16 mouse cellular contexts compared by ENCODE assay signal in genomic region chr11:117535491-117536304, GRCm38 (mm10). TPM values are rescaled to one million over a fixed set of nuclear protein-coding genes. Genes with fewer than 3 reads are reported as not detected.
DNase-seq lines count a peak whose midpoint lies in the region; ATAC-seq and TF ChIP-seq lines count a peak whose summit lies in the region.
"Had no signal": no experiment of that assay in that cellular context is flagged by ENCODE, and none has a peak within 500 bp of the region (broad histone marks: within the 10 kb centered on the region; RNA-seq: fewer than 3 reads in every experiment).

No protein-coding gene starts in this region.

- peak; percentile 42 for DNase-seq in gastrocnemius, postnatal 25 days
- DNase-seq in gastrocnemius, postnatal 14 days, result no peak
- DNase-seq in lung, embryonic 14.5 days, result peak; percentile 34
- no peak for DNase-seq in lung, adult 18-20 months
- DNase-seq in embryonic facial prominence, embryonic 10.5 days (ENCODE audit: low spot score), result no peak
- DNase-seq: thymus, adult 18-20 months had no signal

- H3ac ChIP-seq in C2C12 (ENCODE audit: control insufficient read depth, insufficient read length, low read depth), result no peak overlapping the region

- TF ChIP-seq CTCF in lung, embryonic 14.5 days (IDR thresholded peaks at IDR 0.05; ENCODE audit: low read depth), result no peak
- TF ChIP-seq CTCF in C2C12 (IDR thresholded peaks at IDR 0.05; ENCODE audit: control insufficient read depth, insufficient read depth, insufficient read length), result no peak

- no peak overlapping the region for H3K4me3 ChIP-seq in lung, embryonic 14.5 days (ENCODE audit: low read depth, low read length)
- no peak overlapping the region for H3K4me3 ChIP-seq in C2C12 (ENCODE audit: insufficient read depth, poor library complexity, severe bottlenecking)
- no peak overlapping the region for H3K4me3 ChIP-seq in embryonic facial prominence, embryonic 10.5 days
- H3K4me3 ChIP-seq in liver, embryonic 12.5 days, result no peak overlapping the region
- H3K4me3 ChIP-seq: left cerebral cortex, adult 2 months; limb, embryonic 10.5 days had no signal

- no peaks in the 10 kb centered on the region for H3K79me2 ChIP-seq in C2C12 (ENCODE audit: control insufficient read depth, insufficient read depth)

- H3K27me3 ChIP-seq in lung, embryonic 14.5 days (ENCODE audit: insufficient read depth, low read length), result no peaks in the 10 kb centered on the region
- no peaks in the 10 kb centered on the region for H3K27me3 ChIP-seq in C2C12 (ENCODE audit: control insufficient read depth, insufficient read depth, insufficient read length)
- peaks cover 18% of the 10 kb centered on the region for H3K27me3 ChIP-seq in embryonic facial prominence, embryonic 10.5 days (replicated peaks; ENCODE audit: low read depth, poor library complexity, severe bottlenecking)
- peaks cover 6% of the 10 kb centered on the region; the same call in 1 of the 2 replicates for H3K27me3 ChIP-seq in liver, embryonic 12.5 days (replicated peaks)

- H3K4me1 ChIP-seq in lung, embryonic 14.5 days (ENCODE audit: insufficient read depth), result peaks cover 3% of the 10 kb centered on the region; the same call in 1 of the 2 replicates
- peaks cover 49% of the 10 kb centered on the region for H3K4me1 ChIP-seq in embryonic facial prominence, embryonic 10.5 days
- H3K4me1 ChIP-seq in liver, embryonic 12.5 days, result no peaks in the 10 kb centered on the region; the same call in 1 of the 2 replicates

- H3K79me3 ChIP-seq in C2C12 (ENCODE audit: low read depth), result no peaks in the 10 kb centered on the region

- WGBS in lung, embryonic 14.5 days, result 19% methylated on average over 9 of the region's 9 CpGs
- WGBS in embryonic facial prominence, embryonic 10.5 days, result 71% methylated on average over 9 of the region's 9 CpGs
- WGBS in liver, embryonic 12.5 days (ENCODE audit: insufficient replicate concordance), result 51% methylated on average over 9 of the region's 9 CpGs

- H3K9me3 ChIP-seq in lung, embryonic 14.5 days (ENCODE audit: low read depth, low read length), result no peaks in the 10 kb centered on the region
- H3K9me3 ChIP-seq in embryonic facial prominence, embryonic 10.5 days, result no peaks in the 10 kb centered on the region
- no peaks in the 10 kb centered on the region for H3K9me3 ChIP-seq in liver, embryonic 12.5 days (replicated peaks)
- H3K9me3 ChIP-seq: limb, embryonic 10.5 days had no signal

- no peak overlapping the region for H3K27ac ChIP-seq in lung, embryonic 14.5 days (ENCODE audit: low read depth)
- peak overlapping the region; percentile 51 for H3K27ac ChIP-seq in embryonic facial prominence, embryonic 10.5 days (replicated peaks)
- no peak overlapping the region for H3K27ac ChIP-seq in liver, embryonic 12.5 days
- H3K27ac ChIP-seq: hindbrain, embryonic 14.5 days; limb, embryonic 10.5 days had no signal

- peak; percentile 48; the same call in 1 of the 2 replicates for ATAC-seq in lung, embryonic 14.5 days (ENCODE audit: insufficient read depth)
- no peak for ATAC-seq in liver, embryonic 12.5 days

- H3K36me3 ChIP-seq in lung, embryonic 14.5 days (ENCODE audit: insufficient read depth), result no peaks in the 10 kb centered on the region
- no peaks in the 10 kb centered on the region for H3K36me3 ChIP-seq in C2C12 (ENCODE audit: control insufficient read depth, insufficient read depth)
- no peaks in the 10 kb centered on the region for H3K36me3 ChIP-seq in embryonic facial prominence, embryonic 10.5 days (replicated peaks)
- no peaks in the 10 kb centered on the region for H3K36me3 ChIP-seq in liver, embryonic 12.5 days
- H3K36me3 ChIP-seq: limb, embryonic 10.5 days had no signal

- no peak overlapping the region for H3K4me2 ChIP-seq in lung, embryonic 14.5 days
- no peak overlapping the region for H3K4me2 ChIP-seq in liver, embryonic 12.5 days
- H3K4me2 ChIP-seq: hindbrain, embryonic 14.5 days; liver, embryonic 11.5 days; midbrain, embryonic 11.5 days had no signal

- no peak overlapping the region for H3K9ac ChIP-seq in lung, embryonic 14.5 days
- no peak overlapping the region for H3K9ac ChIP-seq in liver, embryonic 12.5 days
- H3K9ac ChIP-seq: hindbrain, embryonic 14.5 days had no signal

- intact Hi-C loops in gastrocnemius, postnatal 14 days (cut with DNase I; ENCODE audit: low total_unique reads), result no loop called here

TF ChIP-seq in C2C12, 6 proteins besides CTCF, POLR2A, EP300 and RAD21:
- TF ChIP-seq FOSL1 (IDR thresholded peaks at IDR 0.05; ENCODE audit: insufficient read depth, low read length, poor library complexity, severe bottlenecking) (no peak), USF1 (IDR thresholded peaks at IDR 0.05; ENCODE audit: low read depth) (peak; percentile 81), MYOD1 (IDR thresholded peaks at IDR 0.05; ENCODE audit: control insufficient read depth, insufficient read length, low read depth) (peak; percentile 67), MYOG (IDR thresholded peaks at IDR 0.05; ENCODE audit: control insufficient read depth, extremely low read depth, insufficient read length) (no peak), MAX (IDR thresholded peaks at IDR 0.05) (no peak)

RNA-seq across cellular contexts. Expression of gene Gm11733, which starts 51.5 kb away (rescaled TPM):
- total RNA-seq in gastrocnemius, postnatal 25 days (2021), result not detected
- not detected for total RNA-seq in gastrocnemius, postnatal 14 days (2021)
- 0.08 TPM in 1 of 2 replicates, not detected in the other for polyA plus RNA-seq in lung, embryonic 14.5 days (2014; fragmentation: Nextera tagmentation; extraction: Ambion mirVana)
- not detected for polyA plus RNA-seq in C2C12 (2012; fragmentation: generic; extraction: Trizol)
- polyA plus RNA-seq in embryonic facial prominence, embryonic 10.5 days (2016; fragmentation: Nextera tagmentation; extraction: Ambion mirVana), result 0.06 TPM in 2 replicates
- not detected in 2 replicates for polyA plus RNA-seq in liver, embryonic 12.5 days (2016; fragmentation: Nextera tagmentation; extraction: Ambion mirVana)
- total RNA-seq: adrenal gland, adult 2 months; ES-E14; gastrocnemius, postnatal 4 days had no signal
- polyA plus RNA-seq: adrenal gland, adult 2 months; hindbrain, embryonic 14.5 days; limb, embryonic 10.5 days; liver, embryonic 11.5 days; midbrain, embryonic 11.5 days had no signal

Comparison
In these comparisons a context has a peak if more than half of its experiments do, and no peak if none do; other contexts are left out.
1. DNase-seq: peak in gastrocnemius, postnatal 25 days (single experiment) and lung, embryonic 14.5 days (single experiment); none in gastrocnemius, postnatal 14 days (single experiment), lung, adult 18-20 months (0 of 2) and embryonic facial prominence, embryonic 10.5 days (single experiment).